Mouse (Mus musculus) CD8-positive naive resting alpha-beta T cell, adult 2 months (primary cell): ENCODE results near the gene Itfg1.

Experiments
- DNase-seq, 2 experiments: peaks; one replicate each; pipeline ENCODE4 v3.0.0; 2022; ENCODE audit warnings: low read depth in 2 of 2, low spot score in 2 of 2

Itfg1 gene

GRCm38 (mm10) chr8:85745053-85745452 is 95.7 kb downstream of the Itfg1 start:
- DNase-seq, result no peak

- DNase-seq, result no peak
Measured at GRCm38 (mm10) chr8:85730545-85730944, 110.2 kb downstream of the Itfg1 start.

- DNase-seq, result no peak
Measured at GRCm38 (mm10) chr8:85717271-85717670, 123.5 kb downstream of the Itfg1 start.

GRCm38 (mm10) chr8:85716696-85717095 is 124.0 kb downstream of the Itfg1 start:
- DNase-seq, result no peak

DNA sequence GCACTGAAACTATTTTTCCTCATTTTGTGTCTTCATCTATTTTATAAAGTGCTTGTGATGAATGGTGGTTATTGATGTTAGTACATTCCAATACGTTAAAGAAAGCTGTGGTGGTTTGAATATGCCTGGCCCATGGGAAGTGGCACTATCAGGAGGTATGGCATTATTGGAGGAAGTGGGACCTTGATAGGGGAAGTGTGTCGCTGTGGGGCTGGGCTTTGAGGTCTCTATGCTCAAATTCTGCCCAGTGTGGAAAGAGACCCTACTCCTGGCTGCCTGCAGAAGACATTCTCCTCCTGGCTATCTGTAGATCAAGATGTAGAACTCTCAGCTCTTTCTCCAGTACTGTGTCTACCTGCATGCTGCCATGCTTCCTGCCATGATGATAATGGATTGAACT is 133.7 kb downstream of the Itfg1 start:
- no peak for DNase-seq

- DNase-seq, result peak; percentile 49 to 52
Measured at GRCm38 (mm10) chr8:85700751-85701351, 139.9 kb downstream of the Itfg1 start, which contains the start of gene Neto2. TSS of gene Neto2 (minus strand) at chr8:85700924.

DNA sequence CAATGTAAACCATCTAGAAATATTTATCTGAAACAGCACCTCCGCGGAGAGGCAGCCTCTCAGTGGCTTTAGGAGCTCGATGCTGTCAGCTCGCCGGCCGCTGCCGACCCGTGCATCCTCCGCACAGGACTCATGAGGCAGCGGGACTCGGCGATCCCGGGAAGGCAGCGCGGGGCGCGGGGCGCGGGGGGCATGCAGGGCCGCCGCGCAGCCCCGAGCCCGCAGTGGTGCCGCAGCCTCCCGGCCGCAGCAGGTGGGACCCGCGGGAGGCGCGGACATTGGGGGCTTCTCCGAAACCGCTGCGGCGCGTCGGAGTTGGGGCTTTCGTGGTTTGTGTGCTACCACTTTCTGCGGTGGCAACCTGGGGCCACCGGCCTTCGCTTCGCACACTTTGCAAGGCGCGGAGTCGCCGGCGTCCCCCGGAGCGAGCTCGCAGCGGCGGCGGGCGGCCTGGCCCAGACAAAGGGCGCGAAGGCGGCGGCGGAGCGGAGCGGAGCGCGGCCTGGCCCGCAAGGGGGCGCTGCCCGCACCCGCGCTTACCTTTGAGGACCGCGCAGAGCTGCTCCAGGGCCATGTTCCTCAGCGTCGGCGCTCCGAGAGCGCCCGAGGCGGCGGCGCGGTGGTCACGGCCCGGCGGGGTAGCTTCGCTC is 140.5 kb downstream of the Itfg1 start:
- DNase-seq, result peak; percentile 5 to 39

DNA sequence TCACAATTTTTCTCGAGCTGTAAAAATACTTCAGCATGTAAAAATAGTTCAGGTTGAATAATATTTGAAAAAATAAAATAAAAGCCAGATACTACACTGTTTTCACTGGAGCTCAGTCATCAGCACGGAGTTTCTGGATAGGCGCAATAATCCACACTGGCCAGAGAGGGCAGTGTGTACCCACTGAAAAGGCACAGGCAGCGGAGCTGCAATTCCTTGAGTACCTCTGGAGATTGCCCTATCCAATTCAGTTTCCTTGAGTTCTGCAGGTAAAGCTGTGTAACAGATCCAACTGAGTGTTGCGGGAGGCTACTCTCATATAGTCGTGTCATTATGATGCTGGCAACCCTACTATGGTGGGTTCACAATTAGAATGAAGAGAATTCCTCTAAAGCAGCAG is 141.7 kb downstream of the Itfg1 start:
- DNase-seq, result peak; percentile 57 to 65
